Mouse (Mus musculus) limb, embryonic 13.5 days (tissue): Measurements from ENCODE around the gene Odc1. TPM values are rescaled to one million over a fixed set of nuclear protein-coding genes. Genes with fewer than 3 reads are reported as not detected.

ENCODE experiments used
- ATAC-seq: fragments of 200-750 bp; cut with Nextera tagmentation; 2 replicates; pipeline ENCODE4 v1.8.0; 2017; ENCODE audit warnings: low read depth, moderate number of reproducible peaks, moderate TSS enrichment; ENCODE audit not compliant: low FRiP score
- H3K27ac ChIP-seq: fragments of 300-500 bp; sonication (generic); 2 replicates; pipeline ENCODE4 v1.5.1; 2015; ENCODE audit warnings: inconsistent platforms, mild to moderate bottlenecking, moderate library complexity
- H3K27me3 ChIP-seq: fragments of 300-500 bp; sonication (generic); 2 replicates; pipeline ENCODE4 v1.6.1; 2015; ENCODE audit warnings: mild to moderate bottlenecking, inconsistent platforms
- H3K36me3 ChIP-seq: fragments of 300-500 bp; sonication (generic); 2 replicates; pipeline ENCODE4 v1.6.1; 2015; ENCODE audit warnings: inconsistent platforms, mild to moderate bottlenecking, moderate library complexity
- H3K4me1 ChIP-seq: fragments of 300-500 bp; sonication (generic); 2 replicates; pipeline ENCODE4 v1.6.1; 2015; ENCODE audit warnings: inconsistent platforms
- H3K4me2 ChIP-seq: fragments of 300-500 bp; sonication (generic); replicated peaks from 2 replicates; pipeline ENCODE4 v1.6.1; 2015; ENCODE audit warnings: inconsistent platforms, mild to moderate bottlenecking, moderate library complexity
- H3K4me3 ChIP-seq: fragments of 300-500 bp; sonication (generic); 2 replicates; pipeline ENCODE4 v1.5.1; 2015; ENCODE audit warnings: moderate library complexity, mild to moderate bottlenecking, inconsistent platforms
- H3K9ac ChIP-seq: fragments of 300-500 bp; sonication (generic); 2 replicates; pipeline ENCODE4 v1.6.1; 2015; ENCODE audit warnings: mild to moderate bottlenecking, inconsistent platforms
- H3K9me3 ChIP-seq: fragments of 300-500 bp; sonication (generic); 2 replicates; pipeline ENCODE4 v1.6.1; 2016; ENCODE audit warnings: inconsistent platforms
- WGBS: fragments of 180-500 bp; shearing (Covaris S2); methylation state at CpG from one replicate; pipeline ENCODE4 v1.1.7; 2015; 5-methylcytosine and 5-hydroxymethylcytosine counted together
- polyA plus RNA-seq: library from polyadenylated mRNA; unstranded; fragments of >200 nt; fragmentation: Nextera tagmentation; extraction: Ambion mirVana; gene quantifications from 2 replicates; pipeline ENCODE4 v1.2.1, GENCODE M21; 2015

The Odc1 gene
- polyA plus RNA-seq, 1 experiment from 2014 or later: 185 TPM

GRCm38 (mm10) chr12:17552420-17552819 is 7.8 kb downstream of the Odc1 start:
- H3K4me3 ChIP-seq: no peak overlapping the region
- WGBS: 77% methylated on average over 3 of the region's 3 CpGs
- H3K36me3 ChIP-seq: peaks cover 44% of the 10 kb centered on the region
- no peak overlapping the region for H3K27ac ChIP-seq
- ATAC-seq: no peak
- no peaks in the 10 kb centered on the region for H3K9me3 ChIP-seq
- H3K4me2 ChIP-seq: no peak overlapping the region
- peaks cover 10% of the 10 kb centered on the region for H3K4me1 ChIP-seq
- no peak overlapping the region for H3K9ac ChIP-seq
- no peaks in the 10 kb centered on the region for H3K27me3 ChIP-seq

DNA sequence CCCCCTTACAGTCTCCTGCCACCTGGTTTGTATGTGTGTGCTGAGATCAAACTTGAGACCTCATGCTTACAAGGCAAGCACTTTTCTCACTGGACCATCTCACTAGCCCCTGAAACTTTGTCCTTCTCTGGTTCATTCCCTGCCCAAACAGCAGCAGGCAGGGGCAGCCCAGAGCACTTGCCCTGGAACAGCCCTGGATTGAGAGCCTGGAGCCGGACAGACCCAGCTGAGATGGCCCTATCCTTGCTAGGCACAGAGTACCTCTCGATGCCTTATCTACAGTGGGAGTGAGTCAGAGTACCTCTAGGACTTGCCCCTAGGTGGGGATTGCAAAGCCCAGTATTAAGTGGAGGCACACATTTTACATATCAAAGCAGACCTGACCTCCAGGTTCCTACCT is 8.4 kb downstream of the Odc1 start:
- no peak overlapping the region for H3K4me3 ChIP-seq
- H3K4me2 ChIP-seq: no peak overlapping the region
- H3K4me1 ChIP-seq: peaks cover 11% of the 10 kb centered on the region
- ATAC-seq: no peak
- no peak overlapping the region for H3K9ac ChIP-seq
- no peaks in the 10 kb centered on the region for H3K27me3 ChIP-seq
- H3K36me3 ChIP-seq: peaks cover 38% of the 10 kb centered on the region
- no peaks in the 10 kb centered on the region for H3K9me3 ChIP-seq
- H3K27ac ChIP-seq: no peak overlapping the region
- WGBS: 73% methylated on average over 2 of the region's 2 CpGs

- Histone ChIP-seq H3K9ac (no peak overlapping the region), H3K4me2 (no peak overlapping the region), H3K36me3 (peaks cover 32% of the 10 kb centered on the region), H3K4me3 (no peak overlapping the region), H3K27ac (no peak overlapping the region), H3K27me3 (no peaks in the 10 kb centered on the region), H3K9me3 (no peaks in the 10 kb centered on the region), H3K4me1 (peaks cover 11% of the 10 kb centered on the region)
- ATAC-seq: no peak
- WGBS: 74% methylated on average over 5 of the region's 5 CpGs
Measured at GRCm38 (mm10) chr12:17553627-17554026, 9.0 kb downstream of the Odc1 start.

DNA sequence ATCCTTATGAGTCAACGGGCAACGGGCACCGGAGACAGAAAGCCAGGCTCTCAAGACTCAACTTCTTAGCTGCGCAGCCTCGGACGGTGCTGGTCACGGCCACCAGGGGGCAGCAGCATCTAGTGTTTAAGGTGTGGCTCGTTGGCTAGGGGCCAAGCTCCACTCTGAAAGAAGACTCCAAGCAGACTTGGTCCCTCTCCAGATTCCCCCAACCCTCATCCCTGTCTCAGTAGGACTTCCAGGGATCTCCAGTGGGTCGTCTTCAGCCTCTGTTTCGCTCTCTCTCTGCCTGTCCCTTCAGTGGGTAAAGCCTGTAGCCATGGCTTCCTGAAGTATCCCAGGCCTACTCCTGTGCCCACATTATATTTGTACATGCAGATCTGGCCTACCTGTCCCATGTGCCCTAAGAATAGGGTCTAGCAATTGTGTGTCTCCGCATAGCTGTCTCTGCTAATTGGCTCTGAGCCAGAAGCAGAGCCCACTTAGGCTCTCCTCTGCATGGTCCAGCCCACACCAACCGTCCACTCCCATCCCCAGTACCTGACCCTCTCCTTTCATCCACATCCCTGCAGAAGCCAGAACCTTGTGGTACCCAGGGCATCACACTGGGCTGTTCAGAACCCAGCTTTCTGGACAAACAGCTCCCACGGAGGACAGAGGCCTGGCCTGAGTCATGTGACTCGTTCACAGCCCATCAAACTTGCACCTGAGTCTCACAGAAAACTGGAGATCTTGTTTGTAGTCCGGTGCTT is 9.8 kb downstream of the Odc1 start:
- peak; percentile 49 for ATAC-seq
- Histone ChIP-seq H3K9me3 (no peaks in the 10 kb centered on the region), H3K4me3 (no peak overlapping the region), H3K36me3 (peaks cover 24% of the 10 kb centered on the region), H3K4me2 (no peak overlapping the region), H3K27me3 (no peaks in the 10 kb centered on the region), H3K9ac (no peak overlapping the region), H3K4me1 (peaks cover 11% of the 10 kb centered on the region), H3K27ac (no peak overlapping the region)
- 35% methylated on average over 15 of the region's 15 CpGs for WGBS

GRCm38 (mm10) chr12:17556430-17557343 is 12.1 kb downstream of the Odc1 start:
- WGBS: 37% methylated on average over 21 of the region's 21 CpGs
- peak; percentile 52; the same call in 1 of the 2 replicates for ATAC-seq
- no peaks in the 10 kb centered on the region for H3K9me3 ChIP-seq
- no peak overlapping the region for H3K27ac ChIP-seq
- H3K4me3 ChIP-seq: no peak overlapping the region
- peaks cover 11% of the 10 kb centered on the region for H3K4me1 ChIP-seq
- H3K27me3 ChIP-seq: no peaks in the 10 kb centered on the region
- H3K9ac ChIP-seq: no peak overlapping the region
- peak overlapping the region; percentile 38 for H3K4me2 ChIP-seq
- peaks cover 4% of the 10 kb centered on the region for H3K36me3 ChIP-seq

- Histone ChIP-seq H3K4me3 (no peak overlapping the region), H3K36me3 (no peaks in the 10 kb centered on the region), H3K9ac (no peak overlapping the region), H3K27ac (no peak overlapping the region), H3K4me1 (peaks cover 11% of the 10 kb centered on the region), H3K4me2 (peak overlapping the region; percentile 38), H3K27me3 (no peaks in the 10 kb centered on the region), H3K9me3 (no peaks in the 10 kb centered on the region)
- no peak for ATAC-seq
- WGBS: 34% methylated on average over 7 of the region's 7 CpGs
Measured at GRCm38 (mm10) chr12:17557344-17557966, 12.9 kb downstream of the Odc1 start.

- H3K9me3 ChIP-seq: no peaks in the 10 kb centered on the region
- no peaks in the 10 kb centered on the region for H3K36me3 ChIP-seq
- ATAC-seq: no peak
- no peak overlapping the region for H3K4me3 ChIP-seq
- H3K4me1 ChIP-seq: peaks cover 11% of the 10 kb centered on the region
- WGBS: 67% methylated on average over 2 of the region's 2 CpGs
- no peak overlapping the region for H3K4me2 ChIP-seq
- H3K27ac ChIP-seq: no peak overlapping the region
- no peak overlapping the region for H3K9ac ChIP-seq
- no peaks in the 10 kb centered on the region for H3K27me3 ChIP-seq
Measured at GRCm38 (mm10) chr12:17557967-17558345, 13.4 kb downstream of the Odc1 start.

- no peaks in the 10 kb centered on the region for H3K36me3 ChIP-seq
- no peak overlapping the region for H3K27ac ChIP-seq
- no peaks in the 10 kb centered on the region for H3K27me3 ChIP-seq
- 84% methylated on average over 1 of the region's 1 CpGs for WGBS
- H3K4me1 ChIP-seq: 0 out of 2 replicates have a peak, but pooled peaks cover under 1% of the 10 kb centered on the region
- H3K9ac ChIP-seq: no peak overlapping the region
- H3K4me3 ChIP-seq: no peak overlapping the region
- no peak for ATAC-seq
- H3K9me3 ChIP-seq: no peaks in the 10 kb centered on the region
- H3K4me2 ChIP-seq: no peak overlapping the region
Measured at GRCm38 (mm10) chr12:17562396-17562795, 17.8 kb downstream of the Odc1 start.

GRCm38 (mm10) chr12:17565393-17566045 is 20.9 kb downstream of the Odc1 start:
- no peak overlapping the region for H3K4me3 ChIP-seq
- no peak for ATAC-seq
- H3K9ac ChIP-seq: no peak overlapping the region
- H3K4me1 ChIP-seq: no peaks in the 10 kb centered on the region
- H3K27me3 ChIP-seq: no peaks in the 10 kb centered on the region
- WGBS: 74% methylated on average over 3 of the region's 3 CpGs
- H3K27ac ChIP-seq: no peak overlapping the region
- no peak overlapping the region for H3K4me2 ChIP-seq
- no peaks in the 10 kb centered on the region for H3K36me3 ChIP-seq
- no peaks in the 10 kb centered on the region for H3K9me3 ChIP-seq

DNA sequence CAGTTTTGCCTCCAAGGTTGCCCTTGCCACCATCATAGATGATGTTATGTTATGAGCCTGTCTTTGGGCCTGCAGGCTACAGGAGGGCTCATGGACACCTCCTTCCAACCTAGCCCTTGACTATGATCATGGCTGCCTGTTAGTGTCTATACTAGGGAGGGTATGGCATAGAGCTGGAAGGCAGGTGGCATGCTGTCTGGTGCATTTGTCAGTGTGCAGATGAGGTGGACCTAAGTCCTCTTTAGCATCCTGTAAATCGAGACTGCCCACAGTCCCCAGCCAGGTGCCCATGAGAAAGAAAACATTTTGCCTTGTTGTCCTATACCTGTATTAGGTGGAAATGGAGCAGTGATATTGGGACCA is 21.4 kb downstream of the Odc1 start:
- no peak for ATAC-seq
- 82% methylated on average over 1 of the region's 1 CpGs for WGBS
- Histone ChIP-seq H3K27me3 (no peaks in the 10 kb centered on the region), H3K27ac (no peak overlapping the region), H3K9ac (no peak overlapping the region), H3K9me3 (no peaks in the 10 kb centered on the region), H3K36me3 (no peaks in the 10 kb centered on the region), H3K4me1 (no peaks in the 10 kb centered on the region), H3K4me2 (no peak overlapping the region), H3K4me3 (no peak overlapping the region)

GRCm38 (mm10) chr12:17568564-17568963 is 24.0 kb downstream of the Odc1 start:
- Histone ChIP-seq H3K9me3 (no peaks in the 10 kb centered on the region), H3K36me3 (no peaks in the 10 kb centered on the region), H3K27me3 (no peaks in the 10 kb centered on the region), H3K4me1 (no peaks in the 10 kb centered on the region), H3K4me3 (no peak overlapping the region), H3K4me2 (no peak overlapping the region), H3K9ac (no peak overlapping the region), H3K27ac (no peak overlapping the region)
- 85% methylated on average over 10 of the region's 10 CpGs for WGBS
- ATAC-seq: no peak

- no peak for ATAC-seq
- Histone ChIP-seq H3K4me1 (peaks cover 5% of the 10 kb centered on the region; the same call in 1 of the 2 replicates), H3K4me3 (no peak overlapping the region), H3K27ac (no peak overlapping the region), H3K9me3 (no peaks in the 10 kb centered on the region), H3K27me3 (no peaks in the 10 kb centered on the region), H3K36me3 (no peaks in the 10 kb centered on the region), H3K9ac (no peak overlapping the region), H3K4me2 (no peak overlapping the region)
- 78% methylated on average over 4 of the region's 4 CpGs for WGBS
Measured at GRCm38 (mm10) chr12:17574591-17574990, 30.0 kb downstream of the Odc1 start.
